Mouse (Mus musculus) neural tube, embryonic 13.5 days (tissue): Measurements from ENCODE around the gene Ckb. TPM values are rescaled to one million over a fixed set of nuclear protein-coding genes. Genes with fewer than 3 reads are reported as not detected.
"Not testable (repeated sequence)": the region's sequence is repeated elsewhere in the genome, so short reads cannot be mapped to it uniquely, and the experiment has no call there.

Source experiments
- ATAC-seq: fragments of 200-750 bp; cut with Nextera tagmentation; 2 replicates; pipeline ENCODE4 v1.8.0; 2017; ENCODE audit warnings: low read depth, mild to moderate bottlenecking, moderate TSS enrichment, moderate library complexity
- H3K27ac ChIP-seq: fragments of 300-500 bp; sonication (generic); replicated peaks from 2 replicates; pipeline ENCODE4 v1.5.1; 2015; ENCODE audit warnings: moderate library complexity, mild to moderate bottlenecking, inconsistent platforms
- H3K27me3 ChIP-seq: fragments of 300-500 bp; sonication (generic); 2 replicates; pipeline ENCODE4 v1.6.1; 2015; ENCODE audit warnings: mild to moderate bottlenecking, inconsistent platforms
- H3K36me3 ChIP-seq: fragments of 300-500 bp; sonication (generic); 2 replicates; pipeline ENCODE4 v1.6.1; 2015; ENCODE audit warnings: mild to moderate bottlenecking, inconsistent platforms
- H3K4me1 ChIP-seq: fragments of 300-500 bp; sonication (generic); replicated peaks from 2 replicates; pipeline ENCODE4 v1.6.1; 2015; ENCODE audit warnings: inconsistent platforms
- H3K4me2 ChIP-seq: fragments of 300-500 bp; sonication (generic); 2 replicates; pipeline ENCODE4 v1.6.1; 2015; ENCODE audit warnings: inconsistent platforms, mild to moderate bottlenecking, moderate library complexity
- H3K4me3 ChIP-seq: fragments of 300-500 bp; sonication (generic); 2 replicates; pipeline ENCODE4 v1.5.1; 2015; ENCODE audit warnings: mild to moderate bottlenecking, inconsistent platforms
- H3K9ac ChIP-seq: fragments of 300-500 bp; sonication (generic); 2 replicates; pipeline ENCODE4 v1.6.1; 2015; ENCODE audit warnings: moderate library complexity, mild to moderate bottlenecking, inconsistent platforms
- H3K9me3 ChIP-seq: fragments of 300-500 bp; sonication (generic); 2 replicates; pipeline ENCODE4 v1.6.1; 2016; ENCODE audit warnings: inconsistent platforms
- WGBS: fragments of 180-500 bp; shearing (Covaris S2); methylation state at CpG from one replicate; pipeline ENCODE4 v1.1.7; 2015; 5-methylcytosine and 5-hydroxymethylcytosine counted together
- polyA plus RNA-seq: library from polyadenylated mRNA; unstranded; fragments of >200 nt; fragmentation: Nextera tagmentation; extraction: Ambion mirVana; gene quantifications from 2 replicates; pipeline ENCODE4 v1.2.1, GENCODE M21; 2015

The Ckb gene
- polyA plus RNA-seq: 1,774 and 1,823 TPM in 2 replicates

GRCm38 (mm10) chr12:111672176-111672575 is at the start of gene Ckb:
Gene Ckb, minus strand, starts transcription at chr12:111672338.
- H3K4me2 ChIP-seq: peak within 1 kb of the TSS; percentile 97
- no peaks in the 10 kb centered on the region; the same call in 1 of the 2 replicates for H3K27me3 ChIP-seq
- H3K9ac ChIP-seq: peak within 1 kb of the TSS; percentile 99
- H3K27ac ChIP-seq: peak within 1 kb of the TSS; percentile 95
- peak within 1 kb of the TSS; percentile 97 for H3K4me3 ChIP-seq
- peak; percentile 89 for ATAC-seq
- peaks cover 21% of the 10 kb centered on the region for H3K36me3 ChIP-seq
- H3K9me3 ChIP-seq: no peaks in the 10 kb centered on the region
- peaks cover 53% of the 10 kb centered on the region for H3K4me1 ChIP-seq
- WGBS: under 1% methylated on average over 31 of the region's 31 CpGs

DNA sequence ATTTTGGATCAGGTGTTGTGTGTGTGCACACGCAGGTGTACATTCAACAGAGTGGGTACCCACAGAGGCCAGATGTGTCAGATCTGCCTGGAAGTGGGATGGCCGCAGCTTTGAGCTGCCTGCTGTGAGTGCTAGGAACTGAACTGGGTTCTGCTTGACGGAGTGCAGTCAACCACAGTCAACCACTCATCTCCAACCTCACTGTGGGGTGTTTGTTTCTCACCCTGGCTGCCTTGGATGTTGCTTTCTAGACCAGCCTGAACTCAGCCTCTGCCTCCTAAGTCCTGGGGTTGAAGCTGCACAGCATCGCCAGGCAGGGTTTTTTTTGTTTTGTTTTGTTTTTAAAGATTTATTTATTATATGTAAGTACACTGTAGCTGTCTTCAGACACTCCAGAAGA is 48.1 kb upstream of the Ckb start:
- H3K4me3 ChIP-seq: no peak overlapping the region
- ATAC-seq: no peak
- WGBS: 84% methylated on average over 4 of the region's 4 CpGs

GRCm38 (mm10) chr12:111718656-111719055 is 46.5 kb upstream of the Ckb start:
- ATAC-seq: no peak
- Histone ChIP-seq H3K4me1 (peaks cover 29% of the 10 kb centered on the region), H3K9me3 (no peaks in the 10 kb centered on the region), H3K4me3 (no peak overlapping the region), H3K4me2 (peak overlapping the region; percentile 1; the same call in 1 of the 2 replicates), H3K9ac (peak overlapping the region; percentile 43; the same call in 1 of the 2 replicates), H3K27me3 (no peaks in the 10 kb centered on the region), H3K27ac (peak overlapping the region; percentile 70), H3K36me3 (peaks cover 23% of the 10 kb centered on the region)
- WGBS: 38% methylated on average over 8 of the region's 8 CpGs

More for the DNA sequence above, 48.1 kb upstream of the Ckb start:
- Histone ChIP-seq H3K9ac (no peak overlapping the region), H3K4me2 (no peak overlapping the region), H3K27ac (no peak overlapping the region), H3K9me3 (no peaks in the 10 kb centered on the region), H3K27me3 (no peaks in the 10 kb centered on the region), H3K4me1 (peaks cover 14% of the 10 kb centered on the region), H3K36me3 (peaks cover 32% of the 10 kb centered on the region)

DNA sequence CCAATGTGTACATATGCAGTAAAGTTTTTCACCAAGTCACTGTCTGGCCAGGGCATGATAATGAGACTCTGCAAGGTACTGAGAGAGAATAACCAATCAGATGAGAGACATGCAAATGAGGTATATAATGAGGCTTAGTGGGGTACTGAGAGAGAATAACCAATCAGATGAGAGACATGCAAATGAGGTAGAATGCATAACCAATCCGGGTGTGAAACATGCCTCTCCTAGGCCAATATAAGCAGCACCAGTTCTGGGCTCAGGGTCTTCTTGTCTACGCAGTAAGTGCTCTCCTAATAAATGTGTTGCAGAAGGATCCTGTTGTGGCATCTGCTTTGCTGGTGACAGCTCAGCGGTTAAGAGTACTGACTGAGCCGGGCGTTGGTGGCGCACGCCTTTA is 44.4 kb upstream of the Ckb start:
- H3K27me3 ChIP-seq: no peaks in the 10 kb centered on the region
- ATAC-seq: no peak
- no peak overlapping the region for H3K27ac ChIP-seq
- H3K36me3 ChIP-seq: peaks cover 16% of the 10 kb centered on the region
- H3K9me3 ChIP-seq: no peaks in the 10 kb centered on the region
- 94% methylated on average over 7 of the region's 7 CpGs for WGBS
- H3K4me2 ChIP-seq: no peak overlapping the region
- no peak overlapping the region for H3K4me3 ChIP-seq
- peaks cover 39% of the 10 kb centered on the region for H3K4me1 ChIP-seq
- H3K9ac ChIP-seq: no peak overlapping the region

DNA sequence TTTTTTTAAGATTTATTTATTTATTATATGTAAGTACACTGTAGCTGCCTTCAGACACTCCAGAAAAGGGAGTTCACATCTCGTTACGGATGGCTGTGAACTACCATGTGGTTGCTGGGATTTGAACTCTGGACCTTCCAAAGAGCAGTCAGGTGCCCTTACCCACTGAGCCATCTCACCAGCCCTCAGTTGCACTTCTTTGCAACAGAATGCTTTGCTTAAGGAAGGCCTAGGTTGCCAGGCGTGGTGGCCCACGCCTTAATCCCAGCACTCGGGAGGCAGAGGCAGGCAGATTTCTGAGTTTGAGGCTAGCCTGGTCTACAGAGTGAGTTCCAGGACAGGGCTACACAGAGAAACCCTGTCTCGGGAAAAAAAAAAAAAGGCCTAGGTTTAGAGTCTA is 41.7 kb upstream of the Ckb start:
- ATAC-seq, H3K27me3 ChIP-seq, H3K27ac ChIP-seq, H3K9me3 ChIP-seq: not testable (repeated sequence)
- Histone ChIP-seq H3K4me2 (peak overlapping the region; percentile 91), H3K36me3 (peaks cover 42% of the 10 kb centered on the region), H3K9ac (0 out of 2 replicates have a peak overlapping the region, but pooled peaks have one; percentile 98), H3K4me3 (peak overlapping the region; percentile 99), H3K4me1 (peaks cover 39% of the 10 kb centered on the region)
- 81% methylated on average over 6 of the region's 6 CpGs for WGBS

GRCm38 (mm10) chr12:111713004-111713651 is 41.0 kb upstream of the Ckb start, which contains the start of the genes Bag5 and Apopt1:
Gene Bag5, minus strand, starts transcription at chr12:111713257.
Gene Apopt1, plus strand, starts transcription at chr12:111713261.
- Histone ChIP-seq H3K9me3 (no peaks in the 10 kb centered on the region), H3K9ac (peak within 1 kb of the TSS; percentile 98), H3K4me1 (peaks cover 31% of the 10 kb centered on the region), H3K27me3 (no peaks in the 10 kb centered on the region), H3K4me2 (peak within 1 kb of the TSS; percentile 91), H3K4me3 (peak within 1 kb of the TSS; percentile 99), H3K36me3 (peaks cover 47% of the 10 kb centered on the region), H3K27ac (peak within 1 kb of the TSS; percentile 80)
- 1% methylated on average over 83 of the region's 86 CpGs for WGBS
- peak; percentile 96 for ATAC-seq

GRCm38 (mm10) chr12:111712476-111712875 is 40.3 kb upstream of the Ckb start:
- no peaks in the 10 kb centered on the region for H3K27me3 ChIP-seq
- H3K4me3 ChIP-seq: peak overlapping the region; percentile 99
- H3K9ac ChIP-seq: peak overlapping the region; percentile 98
- under 1% methylated on average over 33 of the region's 33 CpGs for WGBS
- peak; percentile 57; the same call in 1 of the 2 replicates for ATAC-seq
- peak overlapping the region; percentile 80 for H3K27ac ChIP-seq
- peaks cover 30% of the 10 kb centered on the region for H3K4me1 ChIP-seq
- H3K4me2 ChIP-seq: peak overlapping the region; percentile 91
- no peaks in the 10 kb centered on the region for H3K9me3 ChIP-seq
- peaks cover 54% of the 10 kb centered on the region for H3K36me3 ChIP-seq

GRCm38 (mm10) chr12:111710091-111710490 is 38.0 kb upstream of the Ckb start:
- ATAC-seq: no peak
- 93% methylated on average over 10 of the region's 10 CpGs for WGBS
- H3K36me3 ChIP-seq: peaks cover 42% of the 10 kb centered on the region

DNA sequence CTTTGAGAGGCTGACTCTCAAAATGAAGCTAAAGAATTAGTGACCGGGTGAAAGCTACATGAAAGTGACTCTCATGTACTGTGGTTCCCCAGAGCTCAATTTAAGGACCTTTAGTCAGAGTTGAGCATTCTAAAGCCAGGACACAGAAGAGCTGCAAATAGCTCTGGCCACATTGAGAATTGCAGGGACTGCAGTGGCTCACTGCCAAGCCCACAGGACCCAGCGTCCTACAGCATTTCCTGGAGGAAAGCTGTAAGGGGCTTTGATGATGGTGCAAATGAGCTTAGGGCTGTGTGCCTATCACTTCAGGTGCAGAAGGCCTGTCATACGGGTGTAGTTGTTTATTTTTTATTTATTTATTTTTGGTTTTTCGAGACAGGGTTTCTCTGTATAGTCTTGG is 36.0 kb upstream of the Ckb start:
- H3K9ac ChIP-seq: no peak overlapping the region
- no peaks in the 10 kb centered on the region for H3K9me3 ChIP-seq
- peaks cover 26% of the 10 kb centered on the region for H3K4me1 ChIP-seq
- no peak overlapping the region for H3K27ac ChIP-seq
- H3K27me3 ChIP-seq: no peaks in the 10 kb centered on the region
- H3K4me3 ChIP-seq: no peak overlapping the region
- H3K4me2 ChIP-seq: no peak overlapping the region
- no peak for ATAC-seq
- WGBS: 83% methylated on average over 4 of the region's 4 CpGs
- H3K36me3 ChIP-seq: peaks cover 39% of the 10 kb centered on the region

More at GRCm38 (mm10) chr12:111710091-111710490, 38.0 kb upstream of the Ckb start:
- H3K4me3 ChIP-seq: no peak overlapping the region
- no peak overlapping the region for H3K27ac ChIP-seq
- H3K9ac ChIP-seq: no peak overlapping the region
- H3K4me1 ChIP-seq: peaks cover 32% of the 10 kb centered on the region
- H3K4me2 ChIP-seq: no peak overlapping the region
- H3K27me3 ChIP-seq: no peaks in the 10 kb centered on the region
- no peaks in the 10 kb centered on the region for H3K9me3 ChIP-seq

GRCm38 (mm10) chr12:111705186-111705973 is 33.2 kb upstream of the Ckb start:
- ATAC-seq: no peak
- H3K9ac ChIP-seq: no peak overlapping the region
- WGBS: 80% methylated on average over 15 of the region's 15 CpGs
- H3K4me2 ChIP-seq: no peak overlapping the region
- no peaks in the 10 kb centered on the region for H3K27me3 ChIP-seq
- peak overlapping the region; percentile 74 for H3K27ac ChIP-seq
- H3K9me3 ChIP-seq: no peaks in the 10 kb centered on the region
- H3K36me3 ChIP-seq: peaks cover 29% of the 10 kb centered on the region
- H3K4me3 ChIP-seq: no peak overlapping the region
- H3K4me1 ChIP-seq: peaks cover 11% of the 10 kb centered on the region

GRCm38 (mm10) chr12:111704609-111705008 is 32.5 kb upstream of the Ckb start:
- Histone ChIP-seq H3K9me3 (no peaks in the 10 kb centered on the region), H3K4me2 (no peak overlapping the region), H3K4me3 (no peak overlapping the region), H3K4me1 (peaks cover 11% of the 10 kb centered on the region), H3K36me3 (peaks cover 21% of the 10 kb centered on the region), H3K27me3 (no peaks in the 10 kb centered on the region), H3K9ac (no peak overlapping the region; the same call in 1 of the 2 replicates), H3K27ac (peak overlapping the region; percentile 74)
- ATAC-seq: peak; percentile 55; the same call in 1 of the 2 replicates
- WGBS: 33% methylated on average over 9 of the region's 9 CpGs

GRCm38 (mm10) chr12:111703301-111703700 is 31.2 kb upstream of the Ckb start:
- Histone ChIP-seq H3K9ac (no peak overlapping the region), H3K36me3 (peaks cover 9% of the 10 kb centered on the region), H3K4me2 (no peak overlapping the region), H3K4me1 (peaks cover 15% of the 10 kb centered on the region), H3K27ac (no peak overlapping the region), H3K4me3 (no peak overlapping the region), H3K9me3 (no peaks in the 10 kb centered on the region), H3K27me3 (no peaks in the 10 kb centered on the region)
- WGBS: 73% methylated on average over 3 of the region's 3 CpGs
- ATAC-seq: no peak
